Mouse (Mus musculus) adrenal gland, adult (tissue): ENCODE data around the gene Sf3b6.
"Not testable (repeated sequence)": the region's sequence is repeated elsewhere in the genome, so short reads cannot be mapped to it uniquely, and the experiment has no call there.

Source experiments
- DNase-seq, 2 experiments: peaks; one replicate each; pipeline ENCODE4 v3.0.0; 2022 to 2023; ENCODE audit warnings: low spot score in 1 of 2; ENCODE audit not compliant: inconsistent age in 2 of 2

Gene Sf3b6

DNA sequence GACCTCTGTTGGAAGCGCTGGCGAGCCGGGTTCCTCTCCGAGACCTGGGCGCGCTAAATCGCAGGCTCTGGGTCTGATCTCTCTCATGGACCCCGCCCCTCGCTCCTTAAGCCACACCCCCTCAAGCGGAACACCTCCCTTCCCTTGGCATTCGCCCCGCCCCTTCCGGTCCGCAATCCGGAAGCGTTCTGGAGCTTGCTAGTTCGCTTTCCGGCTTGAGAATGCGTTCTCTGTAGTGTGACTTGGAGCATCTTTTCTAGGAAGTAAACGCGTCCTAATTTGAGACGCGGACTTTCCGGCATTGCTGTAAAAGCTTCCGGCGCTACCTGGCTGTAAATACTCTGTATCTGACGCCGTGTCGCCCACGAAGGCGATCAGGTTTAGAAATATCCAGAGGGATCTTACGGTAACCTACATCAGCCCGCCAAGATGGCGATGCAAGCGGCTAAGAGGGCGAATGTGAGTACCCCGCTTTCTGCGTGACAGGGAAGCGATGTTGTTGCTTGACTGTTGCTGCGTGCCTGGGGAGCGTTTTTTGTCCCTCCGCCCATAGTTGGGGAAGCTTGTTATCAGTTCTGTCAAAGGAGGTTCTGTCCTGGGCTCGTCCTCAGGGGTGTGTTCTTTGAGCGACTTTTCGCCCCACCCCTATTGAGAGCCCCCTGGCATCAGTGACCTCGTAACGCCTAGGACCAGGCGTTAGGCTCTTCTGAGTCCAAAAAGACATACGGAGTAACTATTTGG is at the start of gene Sf3b6:
Gene Sf3b6 (plus strand): TSS at position 184 of the 741 bp plus-strand sequence.
- peak; percentile 98 to 100 for DNase-seq

DNA sequence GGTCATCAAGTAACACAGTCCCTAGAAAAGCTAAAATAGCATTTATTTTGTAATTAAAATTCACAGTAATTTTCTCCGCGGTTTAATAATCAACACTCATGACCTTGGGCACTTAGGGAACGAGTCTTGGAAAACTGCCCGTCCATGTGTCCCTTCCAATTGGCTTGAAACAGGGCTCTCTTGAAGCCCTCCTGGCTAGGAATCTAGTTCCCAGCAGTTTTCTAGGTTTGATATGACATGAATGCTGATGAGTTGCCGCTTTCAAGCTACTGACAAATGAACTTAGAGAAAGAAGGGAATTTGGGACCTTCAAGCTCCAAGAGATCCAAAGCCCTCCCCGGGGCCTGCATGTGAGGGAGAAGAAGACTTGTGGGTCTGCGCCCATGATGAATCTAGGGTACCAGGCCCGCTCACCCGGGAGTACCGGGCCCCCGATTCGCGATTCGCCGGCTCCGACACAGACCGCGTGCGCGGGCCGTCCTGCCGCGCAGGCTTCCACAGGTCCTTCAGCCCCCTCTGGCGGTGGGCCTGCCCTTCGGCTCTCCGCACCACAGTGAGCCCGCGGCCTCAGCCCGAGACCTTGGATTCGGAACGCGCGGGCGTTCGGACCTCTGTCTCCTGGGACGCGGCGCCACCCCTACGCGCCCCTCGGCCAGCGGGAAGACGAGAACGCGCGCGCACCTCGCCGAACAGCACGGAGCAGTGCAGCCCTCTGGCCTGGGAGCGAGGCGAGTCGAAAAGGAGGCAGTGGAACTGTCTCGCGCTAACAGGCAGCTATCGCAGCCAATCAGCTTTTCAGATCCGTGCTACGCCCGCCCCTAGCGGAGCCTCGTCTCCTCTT is 48.6 kb upstream of the Sf3b6 start, which contains the start of the genes Pfn4 and Fam228b:
Gene Pfn4 (plus strand): TSS at position 531 of the 841 bp plus-strand sequence.
Gene Fam228b (minus strand): TSS at position 776 of the 841 bp plus-strand sequence.
- DNase-seq = peak; percentile 95 to 99

DNA sequence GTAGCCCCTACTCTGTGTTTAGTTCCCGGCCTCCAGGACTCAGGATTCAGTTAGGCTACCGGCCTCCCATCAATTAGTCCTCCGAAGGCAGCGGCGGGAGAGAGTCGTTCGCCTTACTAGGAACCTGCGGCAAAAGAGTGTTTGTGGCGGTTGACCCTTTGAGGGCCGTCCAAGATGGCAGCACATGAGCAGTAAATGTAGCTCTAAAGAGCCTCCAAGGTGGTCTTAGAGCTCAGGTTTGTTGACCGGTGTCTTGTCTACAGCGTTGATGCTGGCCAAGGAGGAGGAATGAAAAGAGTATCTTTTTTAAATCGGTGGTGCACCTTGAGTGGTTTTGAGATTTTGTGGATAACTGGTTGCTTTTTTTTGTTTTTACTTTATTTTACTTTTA is 48.0 kb upstream of the Sf3b6 start:
- DNase-seq = no peak

DNA sequence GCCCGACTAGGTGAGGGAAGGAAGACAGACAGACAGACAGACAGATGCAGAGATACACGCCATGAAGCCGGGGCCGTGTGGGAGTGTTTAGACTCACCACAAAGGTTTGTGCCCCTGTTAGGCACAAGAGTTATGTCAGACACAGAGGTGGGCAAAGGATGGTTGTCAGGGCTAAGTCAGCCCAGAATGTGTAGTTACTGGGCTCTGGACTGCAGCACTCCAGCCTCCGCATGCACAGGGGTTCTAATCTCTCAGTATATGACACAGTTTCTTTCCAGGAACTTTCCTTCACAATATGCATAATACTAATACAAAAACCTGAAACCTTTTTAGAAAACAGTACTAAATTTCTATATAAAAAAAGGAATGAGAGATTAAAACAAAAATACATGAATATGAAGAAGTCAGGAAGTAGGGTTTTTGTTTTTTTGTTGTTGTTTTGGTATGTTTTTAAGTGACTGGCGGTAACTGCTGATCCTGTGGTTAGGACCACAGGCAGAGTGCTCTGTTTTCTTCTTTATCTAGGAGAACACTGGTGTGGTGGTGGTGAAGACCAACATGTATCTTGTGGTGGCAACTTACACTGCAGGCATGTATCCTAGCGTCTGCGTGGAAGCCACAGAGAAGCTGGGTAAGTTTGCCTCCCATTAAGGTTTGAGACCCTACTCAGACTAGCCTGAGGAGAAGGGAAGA is 42.3 kb upstream of the Sf3b6 start:
- no peak for DNase-seq

DNA sequence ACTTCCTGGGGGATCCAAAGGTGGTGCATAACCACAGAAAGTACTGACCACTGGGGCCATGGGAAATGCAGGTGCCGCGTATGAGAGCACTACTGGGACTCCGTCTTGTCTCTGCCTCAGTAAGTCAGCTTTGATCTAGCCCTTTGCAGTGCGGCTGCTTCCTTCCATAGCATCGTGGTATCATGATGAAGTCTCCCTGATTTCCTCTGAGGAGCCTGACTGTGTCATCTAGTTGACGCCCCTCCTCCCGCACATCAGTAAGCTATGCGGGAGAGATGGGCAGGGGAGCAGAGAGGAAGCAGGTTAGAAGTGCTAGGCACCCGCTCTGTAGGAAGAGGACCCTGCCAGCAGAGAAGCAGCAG is 41.8 kb upstream of the Sf3b6 start:
- no peak for DNase-seq

DNA sequence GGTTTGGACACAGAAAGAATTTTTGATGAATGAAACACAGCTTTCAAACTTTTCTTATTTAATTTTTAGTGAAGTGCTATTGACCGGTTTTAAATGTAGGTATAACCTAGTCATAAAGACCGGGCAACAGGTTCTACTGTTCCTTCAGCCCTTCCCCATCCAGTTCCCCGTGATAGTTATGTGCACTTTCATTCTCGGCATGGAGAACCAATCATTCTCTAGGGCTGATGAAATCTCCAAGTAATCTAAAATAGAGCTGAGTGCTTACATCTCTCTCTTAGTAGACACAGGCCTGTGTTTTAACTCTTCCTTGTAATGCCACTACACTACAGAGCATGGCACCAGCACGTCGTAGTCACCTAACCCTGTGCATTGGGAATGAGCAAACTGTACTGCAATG is 39.6 kb upstream of the Sf3b6 start:
- no peak for DNase-seq

DNA sequence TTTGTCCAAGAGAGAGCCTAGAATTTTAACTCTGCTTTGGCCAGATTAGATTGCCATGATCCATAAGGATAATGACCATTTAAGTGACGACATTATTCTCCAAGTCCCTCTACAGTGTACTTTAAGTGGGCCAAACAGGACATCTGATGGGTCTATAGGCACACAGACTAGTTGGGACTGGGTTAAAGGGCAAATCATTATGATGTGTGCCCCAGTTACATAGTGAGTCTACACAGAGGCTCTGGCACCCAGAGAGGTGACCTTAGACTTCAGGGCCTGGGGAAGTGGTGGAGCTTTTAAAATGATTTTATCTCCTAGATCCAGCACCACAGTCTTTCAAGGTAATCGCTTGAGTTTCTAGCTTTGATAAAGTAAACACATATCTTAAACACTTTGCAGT is 37.1 kb upstream of the Sf3b6 start:
- no peak for DNase-seq

DNA sequence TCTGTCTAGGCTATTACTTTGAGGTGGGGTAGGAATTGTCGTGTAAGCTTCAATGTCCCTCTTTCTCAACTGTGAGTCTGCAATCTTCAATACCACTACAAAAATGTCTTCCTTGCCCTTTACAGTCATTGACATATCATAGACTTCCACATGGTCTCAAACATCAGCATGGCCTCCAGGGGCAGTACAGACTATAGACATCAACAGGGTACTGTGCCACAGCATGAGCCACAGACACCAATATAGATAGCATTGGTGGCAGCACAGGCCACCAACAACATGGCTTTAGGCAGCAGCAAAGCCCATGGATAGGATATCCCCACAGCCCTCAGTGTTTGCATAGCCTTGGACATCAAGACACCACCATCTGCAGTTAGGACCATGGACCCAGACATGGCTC is 36.1 kb upstream of the Sf3b6 start:
- DNase-seq = no peak

DNA sequence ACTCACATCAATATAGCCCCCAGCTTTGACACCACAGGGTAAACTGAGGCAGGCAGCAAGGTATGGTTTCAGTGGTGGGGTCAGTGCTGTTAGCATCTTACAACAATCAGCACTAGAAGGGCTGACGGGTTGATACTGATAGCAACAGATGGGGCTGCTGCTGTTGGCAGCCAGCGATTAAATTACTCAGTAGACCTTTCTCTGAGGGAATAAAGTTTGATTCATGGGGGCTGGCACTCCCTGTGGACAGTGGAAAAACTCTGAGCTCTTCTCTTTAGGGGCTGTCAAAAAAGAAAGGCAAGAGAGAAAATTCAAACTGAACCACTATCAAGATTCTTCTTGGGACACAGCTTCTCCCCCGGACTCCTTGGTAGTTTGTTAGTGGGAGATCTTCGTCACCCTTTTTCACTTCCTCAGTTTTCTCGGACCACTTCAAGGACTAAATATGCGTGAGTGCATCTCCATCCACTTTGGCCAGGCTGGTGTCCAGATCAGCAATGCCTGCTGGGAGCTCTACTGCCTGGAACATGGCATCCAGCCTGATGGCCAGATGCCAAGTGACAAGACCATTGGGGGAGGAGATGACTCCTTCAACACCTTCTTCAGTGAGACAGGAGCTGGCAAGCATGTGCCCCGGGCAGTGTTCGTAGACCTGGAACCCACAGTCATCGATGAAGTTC is 35.5 kb upstream of the Sf3b6 start:
- DNase-seq = peak in 1 of 2 experiments; percentile 15

DNA sequence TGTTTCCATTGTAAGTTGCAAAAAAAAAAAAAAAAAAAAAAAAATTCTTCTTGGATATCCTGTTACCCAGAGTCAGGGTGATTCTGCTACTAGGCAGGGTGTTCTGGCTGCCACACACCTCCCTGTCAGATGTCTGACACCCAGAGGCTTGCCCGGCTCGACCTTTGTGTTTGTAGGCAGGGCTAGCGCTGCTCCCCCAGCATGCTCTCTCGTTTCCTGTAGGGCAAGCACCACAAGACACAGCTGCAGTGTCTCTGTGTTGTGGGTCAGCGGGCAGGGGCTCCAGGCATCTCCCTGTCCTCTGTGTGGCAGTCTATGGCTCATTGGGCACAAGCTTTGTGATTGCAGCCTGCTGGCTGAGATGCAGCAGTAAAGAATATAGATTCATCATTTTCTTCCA is 33.7 kb upstream of the Sf3b6 start:
- DNase-seq = no peak

DNA sequence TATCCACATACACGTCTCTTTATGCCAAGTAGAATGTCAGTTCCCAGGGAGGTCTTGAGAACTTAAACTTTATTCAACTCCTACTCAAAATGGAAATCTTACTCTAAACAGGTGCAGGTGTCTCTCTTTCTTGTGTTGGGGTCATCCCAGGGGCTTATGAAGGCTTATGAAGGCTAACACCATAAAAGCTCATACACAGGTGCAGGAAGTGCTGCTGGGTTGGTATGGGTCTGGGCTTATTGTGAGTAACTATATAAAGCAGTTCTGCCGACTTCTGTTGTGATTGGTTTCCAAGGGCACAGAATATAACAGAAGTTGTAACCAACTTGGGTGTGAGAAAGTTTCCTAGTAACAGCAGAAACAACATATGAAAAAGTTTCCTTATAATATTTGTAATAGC is 32.9 kb upstream of the Sf3b6 start:
- no peak for DNase-seq

DNA sequence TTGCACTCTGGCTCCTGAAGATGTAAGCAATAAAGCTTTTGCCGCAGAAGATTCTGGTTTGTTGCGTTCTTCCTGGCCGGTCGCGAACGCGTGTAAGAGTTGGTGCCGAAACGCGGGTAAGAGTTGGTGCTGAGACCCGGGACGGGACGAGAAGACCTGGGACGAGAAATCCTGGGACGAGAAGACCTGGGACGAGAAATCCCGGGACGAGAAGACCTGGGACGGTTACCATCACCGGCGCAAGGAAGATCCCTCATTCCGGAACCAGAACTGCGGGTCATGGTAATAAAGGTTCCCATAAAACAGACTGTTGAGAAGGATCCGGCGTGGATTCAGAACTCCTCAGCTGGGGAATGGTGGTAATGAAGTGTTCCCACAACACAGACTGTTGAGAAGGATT is 29.2 kb upstream of the Sf3b6 start:
- DNase-seq = not testable (repeated sequence)

DNA sequence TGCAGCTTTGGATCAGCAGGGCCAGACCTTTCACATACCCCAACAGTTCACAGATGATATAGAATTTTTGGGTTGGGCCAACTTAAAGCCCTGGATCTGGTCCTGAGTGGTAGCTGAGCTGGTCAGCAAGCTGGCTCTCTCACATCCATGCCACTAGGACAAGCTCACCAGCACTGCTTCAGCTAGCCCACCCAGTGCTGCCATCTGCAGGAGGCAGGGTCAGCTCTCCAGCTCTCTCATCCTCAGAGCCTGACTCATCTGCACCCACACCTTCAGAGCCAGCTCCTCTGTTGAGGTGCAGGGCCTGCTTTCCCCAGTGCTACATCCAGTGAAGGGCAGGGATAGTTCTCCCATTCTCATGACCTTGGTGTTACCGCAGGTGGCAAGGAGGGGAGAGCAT is 23.6 kb upstream of the Sf3b6 start:
- DNase-seq = peak in 1 of 2 experiments; percentile 19

DNA sequence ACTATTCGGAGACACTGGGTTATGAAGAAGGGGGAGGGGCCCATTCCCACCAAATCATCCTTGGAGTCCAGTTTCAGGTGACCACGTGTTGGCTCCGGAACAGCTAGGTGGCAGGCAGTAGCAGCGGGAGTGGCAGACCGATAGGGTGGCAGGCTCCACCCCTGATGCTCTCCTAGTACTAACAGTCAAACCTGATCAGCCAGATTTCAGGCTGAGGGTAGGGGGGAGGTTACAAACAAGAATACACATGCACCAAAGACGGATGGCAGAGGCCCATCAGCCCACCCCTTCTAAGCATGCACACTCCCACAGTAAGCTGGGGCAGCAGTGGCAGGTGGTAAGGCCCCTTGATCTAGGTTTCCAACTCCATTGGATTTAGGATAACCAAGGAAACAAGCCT is 19.9 kb upstream of the Sf3b6 start:
- DNase-seq = not testable (repeated sequence)

DNA sequence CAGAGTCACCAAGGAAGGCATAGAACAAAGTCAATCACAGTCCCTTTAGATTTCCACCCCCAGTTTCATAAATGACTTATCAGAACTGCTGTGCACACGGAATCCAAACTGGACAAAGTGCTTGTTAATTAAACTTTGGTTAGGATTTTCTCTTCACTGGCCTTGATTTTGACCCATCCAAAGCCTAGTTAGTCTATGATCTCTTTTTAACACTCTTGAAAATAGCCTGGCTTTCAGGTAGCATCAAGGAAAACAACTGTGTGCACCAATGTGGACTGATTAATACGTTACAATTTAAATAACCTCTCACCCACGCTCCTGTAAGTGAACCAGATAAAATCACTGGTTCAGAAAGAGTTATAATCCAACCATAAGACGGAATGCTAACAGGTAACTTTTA is 6.3 kb upstream of the Sf3b6 start:
- DNase-seq = no peak

DNA sequence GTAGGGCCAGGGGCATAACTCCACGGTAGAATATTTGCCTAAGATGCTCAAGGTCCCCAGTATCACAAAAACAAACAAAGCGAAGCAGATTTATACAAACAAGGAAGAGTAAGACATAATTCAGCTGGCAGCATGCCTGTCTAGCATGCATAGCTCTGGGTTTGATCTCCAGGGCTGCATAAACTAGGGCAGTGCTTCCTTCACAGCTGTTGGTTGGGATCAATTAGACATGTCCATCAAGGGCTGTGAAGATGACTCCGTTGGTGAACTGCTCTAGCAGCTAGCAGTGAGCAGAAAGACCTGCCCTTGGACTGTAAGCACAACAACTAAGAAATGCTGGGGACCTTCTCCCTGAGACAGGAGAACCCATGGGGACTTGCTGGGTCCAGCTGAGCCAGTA is 5.6 kb upstream of the Sf3b6 start:
- DNase-seq = no peak

DNA sequence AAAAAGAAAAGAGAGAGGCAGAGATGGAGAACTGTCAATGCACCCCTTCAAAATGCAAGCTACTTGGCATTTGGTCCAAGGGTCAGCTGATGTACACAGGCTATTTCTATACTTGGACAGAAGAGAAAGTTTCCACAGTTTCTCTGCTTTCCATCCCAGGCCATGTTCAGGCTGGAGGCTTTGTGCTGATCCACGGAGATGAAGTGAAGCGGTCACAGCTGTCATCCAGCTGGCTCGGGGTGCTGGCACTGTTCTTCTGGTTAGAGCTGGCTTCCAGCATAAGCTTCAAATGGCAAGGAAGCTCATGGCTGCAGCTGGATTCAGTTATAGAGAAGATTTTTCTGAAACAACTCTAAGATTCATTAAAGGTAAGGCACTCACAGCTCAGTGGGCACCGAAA is 3.7 kb upstream of the Sf3b6 start:
- DNase-seq = no peak

DNA sequence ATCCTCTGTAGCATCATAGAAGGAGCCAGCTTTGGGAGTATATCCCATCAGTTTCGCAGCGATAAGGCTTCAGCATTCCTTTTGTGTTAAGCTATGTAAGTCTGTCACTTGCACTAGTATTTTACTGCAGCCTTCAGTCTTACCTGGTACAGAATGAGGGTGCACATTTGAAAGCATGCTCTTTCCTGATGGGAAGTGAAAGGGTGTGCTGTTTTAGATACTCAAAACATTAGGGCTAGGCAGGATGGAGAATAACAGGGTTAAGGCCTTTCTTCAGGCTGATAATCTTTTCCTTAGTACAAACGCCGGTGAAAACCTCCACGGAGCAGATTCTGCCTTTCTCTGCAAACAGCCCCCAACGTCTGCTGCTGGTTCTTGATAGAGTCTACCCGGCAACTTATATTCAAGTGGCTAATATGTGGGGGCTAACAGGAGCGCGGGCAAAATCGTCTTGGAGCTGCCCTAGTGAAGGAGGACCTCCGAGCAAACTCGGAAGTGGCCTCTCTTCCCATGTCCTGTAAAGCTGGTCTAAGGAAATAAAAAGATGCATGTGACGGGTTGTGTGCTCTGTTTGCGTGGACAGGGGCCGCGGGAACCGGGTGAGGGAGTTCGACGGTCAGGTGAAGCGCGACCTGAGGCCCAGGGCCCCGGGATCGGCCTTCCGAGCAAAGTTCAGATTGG is 524 bp upstream of the Sf3b6 start:
- no peak for DNase-seq

DNA sequence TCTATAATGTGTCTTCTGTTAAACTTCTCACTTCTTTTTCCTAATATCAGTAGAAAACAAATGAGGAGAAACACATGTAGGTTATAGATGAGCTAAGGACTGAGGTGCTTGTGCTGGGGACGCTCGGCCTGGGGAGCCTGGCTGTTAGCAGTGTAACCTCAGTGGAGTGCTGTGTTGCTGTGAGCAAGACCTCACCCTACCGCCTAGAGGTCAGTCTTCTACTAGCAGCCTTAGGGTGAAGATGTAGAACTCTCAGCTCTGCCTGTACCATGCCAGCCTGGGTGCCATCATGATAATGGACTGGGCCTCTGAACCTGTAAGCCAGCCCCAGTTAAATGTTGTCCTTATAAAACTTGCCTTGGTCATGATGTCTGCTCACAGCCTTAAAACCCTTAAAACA is 9.9 kb downstream of the Sf3b6 start:
- DNase-seq = no peak

DNA sequence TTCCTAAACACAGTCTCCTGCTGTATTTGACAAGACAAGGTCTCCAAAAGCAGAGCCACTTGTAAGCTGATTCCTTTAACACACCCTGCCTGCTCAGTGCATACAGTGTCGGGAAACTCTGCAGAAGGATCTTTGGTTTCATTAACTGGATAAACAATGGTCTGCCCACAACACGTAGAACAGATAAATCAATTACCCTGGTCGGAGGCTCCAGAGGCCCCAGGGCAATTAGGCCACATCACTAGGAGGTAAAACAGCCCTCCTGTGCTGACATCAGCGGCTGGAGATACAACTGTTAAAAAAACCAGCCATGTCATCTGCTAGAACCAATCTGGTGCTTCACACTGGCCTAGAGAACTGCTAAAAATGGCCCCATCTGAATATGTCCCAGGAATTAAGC is 19.6 kb downstream of the Sf3b6 start:
- peak; percentile 46 to 68 for DNase-seq

DNA sequence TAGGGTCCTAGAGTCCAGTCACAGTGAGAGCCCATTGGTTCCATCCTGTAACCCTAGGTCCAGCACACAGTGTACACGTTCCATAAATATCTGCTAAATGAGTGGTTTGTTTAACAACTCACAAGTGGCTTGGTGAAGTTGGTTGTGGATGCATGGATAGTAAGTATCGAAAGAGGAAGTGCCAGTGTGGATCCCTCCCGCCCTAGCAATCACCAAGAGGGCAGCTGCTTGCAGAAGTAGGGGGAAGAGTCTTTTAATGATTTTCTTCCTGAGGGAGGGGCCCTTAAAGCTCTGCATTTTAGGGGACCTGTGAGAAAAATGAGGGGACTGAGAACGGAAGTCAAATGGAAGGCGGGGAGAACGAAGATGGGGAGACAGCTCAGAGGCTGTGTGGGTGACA is 22.7 kb downstream of the Sf3b6 start:
- DNase-seq = peak in 1 of 2 experiments; percentile 26
